Mouse (Mus musculus) forebrain, postnatal 0 days (tissue): ENCODE results near the gene P2ry14. TPM values are rescaled to one million over a fixed set of nuclear protein-coding genes. Genes with fewer than 3 reads are reported as not detected.

Source experiments
- ATAC-seq: fragments of 200-750 bp; cut with Nextera tagmentation; 2 replicates; pipeline ENCODE4 v1.8.0; 2017; ENCODE audit warnings: mild to moderate bottlenecking, moderate library complexity
- DNase-seq: peaks from one replicate; pipeline ENCODE4 v3.0.0-alpha.2; 2015
- H3K27ac ChIP-seq: fragments of 300-500 bp; sonication (generic); 2 replicates; pipeline ENCODE4 v1.5.1; 2014; ENCODE audit warnings: low read depth, mild to moderate bottlenecking, antibody characterized with exemption, low read length, moderate library complexity, mixed read lengths
- H3K27me3 ChIP-seq: fragments of 300-500 bp; sonication (generic); 2 replicates; pipeline ENCODE4 v1.6.1; 2014; ENCODE audit warnings: mild to moderate bottlenecking, low read length, mixed read lengths; ENCODE audit not compliant: insufficient read depth
- H3K36me3 ChIP-seq: fragments of 300-500 bp; sonication (generic); 2 replicates; pipeline ENCODE4 v1.6.1; 2014; ENCODE audit warnings: mild to moderate bottlenecking, moderate library complexity; ENCODE audit not compliant: insufficient read depth
- H3K4me1 ChIP-seq: fragments of 300-500 bp; sonication (generic); 2 replicates; pipeline ENCODE4 v1.6.1; 2014; ENCODE audit warnings: antibody characterized with exemption; ENCODE audit not compliant: insufficient read depth
- H3K4me2 ChIP-seq: fragments of 300-500 bp; sonication (generic); 2 replicates; pipeline ENCODE4 v1.6.1; 2014; ENCODE audit warnings: low read depth, mild to moderate bottlenecking, moderate library complexity
- H3K4me3 ChIP-seq: fragments of 300-500 bp; sonication (generic); 2 replicates; pipeline ENCODE4 v1.5.1; 2014; ENCODE audit warnings: low read depth, low read length, mixed read lengths
- H3K9ac ChIP-seq: fragments of 300-500 bp; sonication (generic); 2 replicates; pipeline ENCODE4 v1.6.1; 2014; ENCODE audit warnings: mild to moderate bottlenecking
- H3K9me3 ChIP-seq: fragments of 300-500 bp; sonication (generic); 2 replicates; pipeline ENCODE4 v1.6.1; 2016; ENCODE audit warnings: low read length
- CTCF ChIP-seq: sonication (generic); IDR thresholded peaks from 2 replicates; pipeline ENCODE4 v1.5.1; 2016; ENCODE audit warnings: antibody characterized with exemption, control low read depth, low read depth
- WGBS: fragments of 180-500 bp; shearing (Covaris S2); extraction: QIAGEN DNeasy Blood & Tissue Kit; methylation state at CpG from one replicate; pipeline ENCODE4 v1.1.7; 2014; 5-methylcytosine and 5-hydroxymethylcytosine counted together
- polyA plus RNA-seq: library from polyadenylated mRNA; unstranded; fragments of >200 nt; fragmentation: Nextera tagmentation; extraction: Ambion mirVana; gene quantifications from 2 replicates; pipeline ENCODE4 v1.2.1, GENCODE M21; 2015
- total RNA-seq: library from RNA; depleted of rRNA; stranded (reverse); fragments of >200 nt; gene quantifications from 2 replicates; pipeline ENCODE4 v1.2.3, GENCODE M21; 2014

P2ry14 gene
- total and polyA plus RNA-seq, 2 experiments from 2014 or later, result 2.6 to 3.2 TPM

- no peak for TF ChIP-seq CTCF
- WGBS, result 86% methylated on average over 2 of the region's 2 CpGs
- no peak overlapping the region for H3K4me3 ChIP-seq
- DNase-seq (no peak), ATAC-seq (no peak)
- H3K27me3 ChIP-seq, result no peaks in the 10 kb centered on the region
- no peak overlapping the region for H3K9ac ChIP-seq
- H3K4me1 ChIP-seq, result no peaks in the 10 kb centered on the region
- H3K9me3 ChIP-seq, result no peaks in the 10 kb centered on the region
- no peaks in the 10 kb centered on the region for H3K36me3 ChIP-seq
- no peak overlapping the region for H3K4me2 ChIP-seq
- H3K27ac ChIP-seq, result no peak overlapping the region
These were observed 14.1 kb upstream of the P2ry14 start for GRCm38 (mm10) chr3:59167417-59168054.

- H3K4me2 ChIP-seq, result no peak overlapping the region
- ATAC-seq (no peak), DNase-seq (no peak)
- TF ChIP-seq CTCF, result no peak
- no peaks in the 10 kb centered on the region for H3K36me3 ChIP-seq
- no peak overlapping the region for H3K27ac ChIP-seq
- no peaks in the 10 kb centered on the region for H3K9me3 ChIP-seq
- no peaks in the 10 kb centered on the region for H3K27me3 ChIP-seq
- no peak overlapping the region for H3K9ac ChIP-seq
- no peaks in the 10 kb centered on the region for H3K4me1 ChIP-seq
- 96% methylated on average over 1 of the region's 1 CpGs for WGBS
- H3K4me3 ChIP-seq, result no peak overlapping the region
These were observed 7.0 kb upstream of the P2ry14 start for GRCm38 (mm10) chr3:59160465-59160864.

- H3K9ac ChIP-seq, result no peak overlapping the region
- H3K27ac ChIP-seq, result no peak overlapping the region
- H3K4me1 ChIP-seq, result no peaks in the 10 kb centered on the region
- H3K4me2 ChIP-seq, result no peak overlapping the region
- H3K27me3 ChIP-seq, result no peaks in the 10 kb centered on the region
- no peak for DNase-seq
- WGBS, result 95% methylated on average over 5 of the region's 5 CpGs
- no peak overlapping the region for H3K4me3 ChIP-seq
- no peak for ATAC-seq
- no peaks in the 10 kb centered on the region for H3K36me3 ChIP-seq
- no peaks in the 10 kb centered on the region for H3K9me3 ChIP-seq
- no peak for TF ChIP-seq CTCF
These were observed 3.6 kb upstream of the P2ry14 start for GRCm38 (mm10) chr3:59157048-59157447.

- Histone ChIP-seq H3K27me3 (no peaks in the 10 kb centered on the region), H3K9me3 (no peaks in the 10 kb centered on the region), H3K36me3 (no peaks in the 10 kb centered on the region), H3K4me1 (no peaks in the 10 kb centered on the region), H3K4me2 (no peak overlapping the region), H3K4me3 (no peak overlapping the region), H3K27ac (no peak overlapping the region), H3K9ac (no peak overlapping the region)
- no peak for TF ChIP-seq CTCF
- WGBS, result 95% methylated on average over 6 of the region's 6 CpGs
- DNase-seq (no peak), ATAC-seq (no peak)
These were observed 2.0 kb upstream of the P2ry14 start for GRCm38 (mm10) chr3:59155404-59155803.

- no peak for TF ChIP-seq CTCF
- WGBS, result 90% methylated on average over 2 of the region's 2 CpGs
- no peak overlapping the region for H3K9ac ChIP-seq
- DNase-seq (no peak), ATAC-seq (no peak)
- no peaks in the 10 kb centered on the region for H3K27me3 ChIP-seq
- H3K4me1 ChIP-seq, result no peaks in the 10 kb centered on the region
- no peak overlapping the region for H3K27ac ChIP-seq
- no peak overlapping the region for H3K4me3 ChIP-seq
- H3K9me3 ChIP-seq, result no peaks in the 10 kb centered on the region
- no peak overlapping the region for H3K4me2 ChIP-seq
- no peaks in the 10 kb centered on the region for H3K36me3 ChIP-seq
These were observed 1.5 kb upstream of the P2ry14 start for GRCm38 (mm10) chr3:59154888-59155287.

- no peaks in the 10 kb centered on the region for H3K9me3 ChIP-seq
- no peaks in the 10 kb centered on the region for H3K27me3 ChIP-seq
- DNase-seq, result no peak
- H3K36me3 ChIP-seq, result no peaks in the 10 kb centered on the region
- H3K27ac ChIP-seq, result no peak overlapping the region
- no peak overlapping the region for H3K4me2 ChIP-seq
- no peak overlapping the region for H3K9ac ChIP-seq
- no peaks in the 10 kb centered on the region for H3K4me1 ChIP-seq
- H3K4me3 ChIP-seq, result no peak overlapping the region
- ATAC-seq, result no peak
- TF ChIP-seq CTCF, result no peak
- 99% methylated on average over 2 of the region's 2 CpGs for WGBS
These were observed 2.8 kb downstream of the P2ry14 start for GRCm38 (mm10) chr3:59150624-59151023.

- H3K9me3 ChIP-seq, result no peaks in the 10 kb centered on the region
- H3K4me1 ChIP-seq, result no peaks in the 10 kb centered on the region
- no peak overlapping the region for H3K27ac ChIP-seq
- H3K9ac ChIP-seq, result no peak overlapping the region
- H3K36me3 ChIP-seq, result no peaks in the 10 kb centered on the region
- H3K27me3 ChIP-seq, result no peaks in the 10 kb centered on the region
- no peak for ATAC-seq
- no peak for TF ChIP-seq CTCF
- H3K4me3 ChIP-seq, result no peak overlapping the region
- DNase-seq, result no peak
- no peak overlapping the region for H3K4me2 ChIP-seq
These were observed 3.8 kb downstream of the P2ry14 start for GRCm38 (mm10) chr3:59149646-59150045.
